Mouse (Mus musculus): ENCODE data around the gene Zranb3. TPM values are rescaled to one million over a fixed set of nuclear protein-coding genes. Genes with fewer than 3 reads are reported as not detected.

The Zranb3 gene
- polyA plus RNA-seq, 1 experiment from 2014 or later: 1.4 TPM

- WGBS: 92% methylated on average over 4 of the region's 4 CpGs
- TF ChIP-seq CTCF (IDR thresholded peaks at IDR 0.05; ENCODE audit: low read depth): no peak
- TF ChIP-seq EP300 (optimal IDR thresholded peaks at IDR 0.05): no peak
- H3K9me3 ChIP-seq (ENCODE audit: control insufficient read depth, low read length): no peaks in the 10 kb centered on the region
These were observed 45.6 kb downstream of the Zranb3 start for GRCm38 (mm10) chr1:128057269-128057668.

GRCm38 (mm10) chr1:128046920-128047319 is 55.9 kb downstream of the Zranb3 start:
- H3K27me3 ChIP-seq (ENCODE audit: control insufficient read depth, insufficient read depth, low read length): no peaks in the 10 kb centered on the region

More at GRCm38 (mm10) chr1:128057269-128057668, 45.6 kb downstream of the Zranb3 start:
- DNase-seq (ENCODE audit: low spot score) (no peak), ATAC-seq (ENCODE audit: low FRiP score, low TSS enrichment) (no peak)
- no peak overlapping the region for H3K9ac ChIP-seq (ENCODE audit: low read length)
- H3K4me2 ChIP-seq (replicated peaks; ENCODE audit: low read depth): no peak overlapping the region
- no peaks in the 10 kb centered on the region for H3K36me3 ChIP-seq (ENCODE audit: control insufficient read depth, insufficient read depth, low read length)
- H3K4me3 ChIP-seq (ENCODE audit: low read depth, low read length): no peak overlapping the region
- no peak overlapping the region for H3K27ac ChIP-seq (replicated peaks)
- no peaks in the 10 kb centered on the region for H3K4me1 ChIP-seq (replicated peaks; ENCODE audit: control insufficient read depth, insufficient read depth)
- no peaks in the 10 kb centered on the region for H3K27me3 ChIP-seq (ENCODE audit: control insufficient read depth, insufficient read depth, low read length)

DNA sequence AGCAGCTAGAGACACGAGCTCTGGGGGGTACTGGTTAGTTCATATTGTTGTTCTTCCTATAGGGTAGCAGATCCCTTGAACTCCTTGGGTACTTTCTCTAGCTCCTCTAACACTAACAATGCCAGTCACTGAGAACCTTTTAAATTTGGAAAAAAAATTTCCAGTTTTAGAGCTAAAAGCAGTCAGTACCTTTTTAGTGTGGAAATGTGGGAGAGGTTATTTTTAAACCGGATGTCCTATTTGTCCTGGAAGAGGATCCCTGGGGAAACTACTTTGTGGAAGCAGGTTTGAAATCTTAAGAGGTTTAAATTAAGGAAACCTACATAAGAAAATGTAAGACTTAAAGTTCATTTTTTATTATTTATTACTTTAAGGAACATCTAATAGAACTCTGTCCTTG is 56.4 kb downstream of the Zranb3 start:
- H3K9ac ChIP-seq (ENCODE audit: low read length): no peak overlapping the region
- H3K9me3 ChIP-seq (ENCODE audit: control insufficient read depth, low read length): no peaks in the 10 kb centered on the region
- DNase-seq (ENCODE audit: low spot score) (no peak), ATAC-seq (ENCODE audit: low FRiP score, low TSS enrichment) (no peak)
- H3K36me3 ChIP-seq (ENCODE audit: control insufficient read depth, insufficient read depth, low read length): no peaks in the 10 kb centered on the region
- TF ChIP-seq EP300 (optimal IDR thresholded peaks at IDR 0.05): no peak
- TF ChIP-seq CTCF (IDR thresholded peaks at IDR 0.05; ENCODE audit: low read depth): no peak
- H3K4me3 ChIP-seq (ENCODE audit: low read depth, low read length): no peak overlapping the region
- no peaks in the 10 kb centered on the region for H3K4me1 ChIP-seq (replicated peaks; ENCODE audit: control insufficient read depth, insufficient read depth)
- 91% methylated on average over 2 of the region's 2 CpGs for WGBS
- no peak overlapping the region for H3K27ac ChIP-seq (replicated peaks)
- H3K4me2 ChIP-seq (replicated peaks; ENCODE audit: low read depth): no peak overlapping the region
- H3K27me3 ChIP-seq (ENCODE audit: control insufficient read depth, insufficient read depth, low read length): no peaks in the 10 kb centered on the region

More at GRCm38 (mm10) chr1:128046920-128047319, 55.9 kb downstream of the Zranb3 start:
- Histone ChIP-seq H3K4me2 (replicated peaks; ENCODE audit: low read depth) (no peak overlapping the region), H3K4me3 (ENCODE audit: low read depth, low read length) (no peak overlapping the region), H3K9ac (ENCODE audit: low read length) (no peak overlapping the region), H3K9me3 (ENCODE audit: control insufficient read depth, low read length) (no peaks in the 10 kb centered on the region), H3K27ac (replicated peaks) (no peak overlapping the region), H3K36me3 (ENCODE audit: control insufficient read depth, insufficient read depth, low read length) (no peaks in the 10 kb centered on the region), H3K4me1 (replicated peaks; ENCODE audit: control insufficient read depth, insufficient read depth) (no peaks in the 10 kb centered on the region)
- DNase-seq (ENCODE audit: low spot score) (no peak), ATAC-seq (ENCODE audit: low FRiP score, low TSS enrichment) (no peak)
- TF ChIP-seq CTCF (IDR thresholded peaks at IDR 0.05; ENCODE audit: low read depth) (no peak), EP300 (optimal IDR thresholded peaks at IDR 0.05) (no peak)
- WGBS: 80% methylated on average over 7 of the region's 7 CpGs

- Histone ChIP-seq H3K36me3 (ENCODE audit: control insufficient read depth, insufficient read depth, low read length) (no peaks in the 10 kb centered on the region), H3K9ac (ENCODE audit: low read length) (no peak overlapping the region), H3K4me1 (replicated peaks; ENCODE audit: control insufficient read depth, insufficient read depth) (no peaks in the 10 kb centered on the region), H3K4me2 (replicated peaks; ENCODE audit: low read depth) (no peak overlapping the region), H3K27me3 (ENCODE audit: control insufficient read depth, insufficient read depth, low read length) (no peaks in the 10 kb centered on the region), H3K4me3 (ENCODE audit: low read depth, low read length) (no peak overlapping the region), H3K27ac (replicated peaks) (no peak overlapping the region), H3K9me3 (ENCODE audit: control insufficient read depth, low read length) (no peaks in the 10 kb centered on the region)
- ATAC-seq (ENCODE audit: low FRiP score, low TSS enrichment): no peak
- WGBS: 90% methylated on average over 4 of the region's 4 CpGs
- TF ChIP-seq EP300 (optimal IDR thresholded peaks at IDR 0.05) (no peak), CTCF (IDR thresholded peaks at IDR 0.05; ENCODE audit: low read depth) (no peak)
- no peak for DNase-seq (ENCODE audit: low spot score)
These were observed 58.7 kb downstream of the Zranb3 start for GRCm38 (mm10) chr1:128044181-128044580.

DNA sequence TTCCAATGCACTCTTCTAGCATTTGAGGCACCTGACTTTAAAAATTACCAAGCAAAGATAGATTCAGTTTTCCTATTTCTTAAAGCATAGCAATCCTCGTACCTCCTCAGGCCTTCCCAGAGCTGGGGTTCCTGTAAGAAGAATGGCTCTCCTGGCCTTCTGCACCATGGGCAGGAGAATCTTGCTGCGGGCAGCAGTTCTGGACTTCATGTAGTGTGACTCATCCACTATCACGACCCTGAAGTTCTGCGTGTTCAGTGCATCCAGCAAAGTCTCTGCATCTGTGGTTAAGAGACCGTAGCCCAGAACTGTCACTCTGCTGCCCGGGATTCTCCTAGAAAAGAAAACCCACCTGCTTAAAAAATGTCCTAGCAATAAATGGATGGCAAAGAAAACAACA is 66.6 kb downstream of the Zranb3 start:
- Histone ChIP-seq H3K4me1 (replicated peaks; ENCODE audit: control insufficient read depth, insufficient read depth) (no peaks in the 10 kb centered on the region), H3K9me3 (ENCODE audit: control insufficient read depth, low read length) (no peaks in the 10 kb centered on the region), H3K4me3 (ENCODE audit: low read depth, low read length) (no peak overlapping the region), H3K36me3 (ENCODE audit: control insufficient read depth, insufficient read depth, low read length) (no peaks in the 10 kb centered on the region), H3K4me2 (replicated peaks; ENCODE audit: low read depth) (no peak overlapping the region), H3K27ac (replicated peaks) (no peak overlapping the region), H3K27me3 (ENCODE audit: control insufficient read depth, insufficient read depth, low read length) (no peaks in the 10 kb centered on the region), H3K9ac (ENCODE audit: low read length) (no peak overlapping the region)
- 91% methylated on average over 6 of the region's 6 CpGs for WGBS
- no peak for ATAC-seq (ENCODE audit: low FRiP score, low TSS enrichment)
- no peak for DNase-seq (ENCODE audit: low spot score)
- TF ChIP-seq CTCF (IDR thresholded peaks at IDR 0.05; ENCODE audit: low read depth): no peak
- TF ChIP-seq EP300 (optimal IDR thresholded peaks at IDR 0.05): no peak

GRCm38 (mm10) chr1:128032123-128032522 is 70.7 kb downstream of the Zranb3 start:
- H3K9me3 ChIP-seq (ENCODE audit: control insufficient read depth, low read length): no peaks in the 10 kb centered on the region
- DNase-seq (ENCODE audit: low spot score): no peak
- no peak overlapping the region for H3K4me3 ChIP-seq (ENCODE audit: low read depth, low read length)
- no peaks in the 10 kb centered on the region for H3K4me1 ChIP-seq (replicated peaks; ENCODE audit: control insufficient read depth, insufficient read depth)
- H3K27ac ChIP-seq (replicated peaks): no peak overlapping the region
- H3K27me3 ChIP-seq (ENCODE audit: control insufficient read depth, insufficient read depth, low read length): no peaks in the 10 kb centered on the region
- no peak overlapping the region for H3K9ac ChIP-seq (ENCODE audit: low read length)
- H3K36me3 ChIP-seq (ENCODE audit: control insufficient read depth, insufficient read depth, low read length): no peaks in the 10 kb centered on the region
- TF ChIP-seq CTCF (IDR thresholded peaks at IDR 0.05; ENCODE audit: low read depth) (no peak), EP300 (optimal IDR thresholded peaks at IDR 0.05) (no peak)
- ATAC-seq (ENCODE audit: low FRiP score, low TSS enrichment): no peak
- no peak overlapping the region for H3K4me2 ChIP-seq (replicated peaks; ENCODE audit: low read depth)
- 93% methylated on average over 1 of the region's 1 CpGs for WGBS
